Mouse (Mus musculus) CD4-positive, CD25-positive, alpha-beta regulatory T cell, adult 2 months (primary cell): ENCODE results near the gene Nop16.

ENCODE experiments used
- DNase-seq: peaks from one replicate; pipeline ENCODE4 v3.0.0-alpha.2; 2012; ENCODE audit warnings: low read depth, low spot score

The Nop16 gene

DNA sequence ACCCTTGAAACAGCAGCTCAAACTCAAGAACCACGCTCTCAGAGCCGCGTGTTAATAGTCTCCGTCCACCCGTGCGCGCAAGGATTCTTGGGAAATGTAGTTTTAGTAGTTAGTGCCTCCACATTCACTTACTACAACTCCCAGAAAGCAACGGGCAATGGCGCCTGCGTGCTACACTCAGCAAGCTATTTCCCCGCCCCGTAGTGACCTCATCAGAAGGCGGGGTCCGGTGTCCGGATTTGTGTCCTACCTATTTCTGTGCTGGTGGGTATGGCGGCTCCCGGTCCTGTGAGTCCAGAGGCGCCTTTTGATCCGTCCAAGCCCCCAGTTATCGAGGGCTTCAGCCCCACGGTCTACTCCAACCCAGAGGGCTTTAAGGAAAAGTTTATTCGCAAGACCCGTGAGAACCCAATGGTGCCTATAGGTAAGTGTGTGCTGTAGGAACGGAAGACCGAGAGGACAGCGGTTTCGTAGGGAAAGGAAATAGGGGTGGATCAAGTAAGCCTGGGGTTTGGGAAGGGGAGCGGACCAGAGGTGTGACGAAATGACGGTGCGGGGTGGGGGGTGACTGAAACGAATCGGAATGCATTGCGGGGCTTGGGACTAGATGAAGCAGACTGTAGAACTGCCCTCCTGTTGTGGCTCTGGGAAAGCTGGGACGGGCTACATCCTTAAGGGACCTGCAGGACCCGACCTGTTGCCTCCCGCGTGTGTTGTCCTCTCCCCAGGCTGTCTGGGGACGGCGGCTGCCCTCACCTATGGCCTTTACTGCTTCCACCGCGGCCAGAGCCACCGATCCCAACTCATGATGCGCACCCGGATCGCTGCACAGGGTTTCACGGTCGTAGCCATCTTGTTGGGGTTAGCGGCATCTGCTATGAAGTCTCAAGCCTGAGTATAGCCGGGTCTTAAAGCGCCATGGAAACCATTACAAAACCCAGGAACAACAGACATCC, at the start of gene Nop16, which contains the start of gene Higd2a:
TSS of gene Nop16 (minus strand) at position 95 of the 956 bp plus-strand sequence.
TSS of gene Higd2a (plus strand) at position 212 of the 956 bp plus-strand sequence.
- peak; percentile 98 for DNase-seq

DNA sequence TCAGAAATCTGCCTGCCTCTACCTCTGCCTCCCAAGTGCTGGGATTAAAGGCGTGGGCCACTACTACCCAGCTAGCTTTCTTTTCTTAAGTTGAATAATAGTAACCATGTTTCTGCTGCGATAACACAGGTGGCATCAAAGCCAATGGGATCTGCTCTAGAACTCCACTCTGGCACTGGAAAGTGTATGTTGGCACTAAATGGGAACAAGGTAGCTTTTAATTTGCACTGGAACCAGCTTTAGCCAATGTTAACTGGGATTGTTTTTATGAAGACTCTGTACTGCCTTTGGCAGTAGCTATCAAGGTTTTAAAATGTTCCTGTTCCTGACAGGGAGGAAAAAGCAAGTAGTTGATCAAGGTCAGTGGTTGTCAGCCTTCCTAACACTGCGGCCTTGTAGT, 45.1 kb upstream of the Nop16 start:
- DNase-seq, result no peak

DNA sequence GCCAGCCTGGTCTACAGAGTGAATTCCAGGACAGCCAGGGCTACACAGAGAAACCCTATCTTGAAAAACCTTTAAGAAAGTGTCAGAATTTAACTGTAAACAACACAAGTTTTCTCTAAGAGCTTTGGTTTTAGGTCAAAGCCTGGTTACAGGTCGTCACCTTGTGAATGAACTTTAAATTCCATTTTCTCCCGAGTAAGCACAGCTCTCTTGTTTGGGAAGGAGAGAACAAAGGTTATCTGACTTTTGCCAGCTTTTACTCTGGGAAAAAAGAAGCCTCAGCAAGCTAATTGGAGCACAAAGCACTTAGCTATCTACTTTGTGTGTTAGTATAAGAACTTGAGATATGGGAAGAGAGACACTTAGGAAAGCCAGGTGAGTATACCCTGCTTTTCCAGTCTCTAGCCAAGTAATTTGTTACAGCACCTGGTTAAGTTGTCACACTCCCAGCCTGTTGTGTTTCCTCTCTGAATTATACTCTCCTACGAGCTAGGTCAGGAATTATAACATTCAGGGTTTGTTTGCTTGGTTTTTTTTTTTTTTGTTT, 42.9 kb upstream of the Nop16 start:
- no peak for DNase-seq

DNA sequence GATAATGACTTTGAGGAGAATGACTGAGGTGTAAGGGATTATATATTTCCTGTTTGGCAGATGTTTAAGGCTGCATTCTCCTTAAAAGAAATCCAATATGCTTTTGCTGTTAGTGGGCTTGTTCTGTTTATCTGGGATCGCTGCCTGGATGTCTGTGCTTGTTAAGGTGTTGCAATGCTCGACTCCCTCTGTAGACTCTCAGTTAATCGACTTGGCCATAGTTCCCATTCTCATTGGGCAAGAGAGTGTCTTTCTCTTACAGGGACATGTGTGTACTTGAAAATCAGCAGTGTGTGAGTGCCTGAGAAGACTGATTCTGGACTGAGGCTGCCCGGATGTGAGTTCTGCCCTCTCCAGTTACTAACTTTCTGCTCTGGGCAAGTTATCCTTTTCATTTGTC, 39.2 kb upstream of the Nop16 start:
- no peak for DNase-seq

DNA sequence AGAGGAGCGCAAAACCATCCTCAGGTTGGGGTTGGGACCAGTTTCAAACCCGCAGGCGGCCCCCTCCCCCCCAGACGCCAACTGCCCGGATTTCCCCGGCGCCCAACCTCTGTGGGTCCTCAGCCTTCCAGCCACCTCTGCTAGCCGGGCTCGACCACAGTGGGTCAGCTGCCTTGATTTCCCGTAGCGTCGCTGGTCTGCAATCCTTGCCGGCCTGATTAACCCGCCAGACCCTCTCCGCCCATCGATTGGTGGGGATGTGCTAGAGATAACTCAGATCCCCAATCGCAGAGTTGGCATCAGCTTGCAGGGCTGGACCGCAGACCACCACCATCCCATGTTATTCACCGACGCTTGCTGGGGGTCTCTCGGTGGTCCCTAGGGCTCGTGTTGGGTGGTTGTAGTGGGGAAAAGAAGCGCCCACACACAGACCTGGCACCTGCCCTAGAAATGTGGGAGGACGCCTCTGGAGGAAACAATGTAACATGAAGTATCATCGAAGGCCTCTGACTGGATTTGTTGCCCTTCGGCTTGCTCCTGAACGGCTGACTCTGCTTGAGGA, 32.2 kb upstream of the Nop16 start:
- peak; percentile 51 for DNase-seq

DNA sequence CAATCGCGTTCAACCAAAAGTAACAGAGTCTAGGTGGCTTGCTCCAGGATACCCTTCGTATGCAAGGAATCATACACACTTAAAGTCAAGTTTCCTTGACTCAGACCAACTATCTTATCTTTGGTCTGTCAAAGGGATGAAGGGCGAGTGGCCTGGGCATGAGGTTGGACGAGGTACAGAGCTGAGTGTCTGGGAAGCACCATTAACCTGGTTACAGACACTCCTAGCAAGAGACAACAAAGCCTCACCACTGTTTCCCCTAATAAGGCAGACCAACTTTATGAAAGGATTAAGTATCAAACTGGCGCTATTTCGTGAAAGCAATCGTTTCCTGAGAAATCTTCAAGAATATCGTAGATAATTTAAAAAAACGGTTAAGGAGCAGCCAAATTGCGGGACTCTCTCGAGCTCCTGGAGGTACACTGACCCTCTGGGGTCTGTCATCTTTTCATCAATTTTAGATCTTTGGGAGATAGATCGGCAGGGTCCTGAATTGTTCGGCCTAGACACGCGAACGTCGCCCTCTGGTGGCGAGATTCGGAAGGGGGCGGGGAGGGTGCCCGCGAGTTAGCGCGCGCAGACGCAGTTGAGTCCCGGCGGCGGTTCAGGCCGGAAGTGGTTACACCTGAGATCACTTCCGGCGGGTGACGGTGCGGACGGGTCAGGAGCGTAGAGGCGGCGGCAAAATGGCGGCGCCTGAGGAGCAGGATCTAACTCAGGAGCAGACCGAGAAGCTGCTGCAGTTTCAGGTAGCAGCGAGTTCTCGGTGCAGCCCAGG, 31.5 kb upstream of the Nop16 start, which contains the start of gene Faf2:
TSS of gene Faf2 (plus strand) at position 630 of the 778 bp plus-strand sequence.
- DNase-seq, result peak; percentile 99

DNA sequence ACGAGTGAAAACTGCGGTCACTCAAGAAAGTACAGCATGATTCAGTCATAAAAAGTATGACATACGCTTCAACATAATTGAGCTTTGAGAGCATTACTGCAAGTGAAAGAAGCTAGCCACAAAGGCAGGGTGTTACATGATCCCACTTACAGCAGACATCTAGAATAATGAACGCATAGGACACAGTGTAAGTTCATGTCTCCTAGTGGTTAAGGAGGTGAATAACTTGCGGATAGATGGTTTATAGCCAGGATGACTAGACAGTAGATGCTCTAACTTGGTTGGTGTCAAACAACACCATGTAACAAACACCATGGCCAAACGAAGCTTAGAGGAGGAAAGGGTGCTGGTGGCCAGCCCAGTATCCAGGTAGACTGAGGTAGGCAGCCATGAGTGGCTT, 27.1 kb upstream of the Nop16 start:
- DNase-seq, result peak; percentile 14

DNA sequence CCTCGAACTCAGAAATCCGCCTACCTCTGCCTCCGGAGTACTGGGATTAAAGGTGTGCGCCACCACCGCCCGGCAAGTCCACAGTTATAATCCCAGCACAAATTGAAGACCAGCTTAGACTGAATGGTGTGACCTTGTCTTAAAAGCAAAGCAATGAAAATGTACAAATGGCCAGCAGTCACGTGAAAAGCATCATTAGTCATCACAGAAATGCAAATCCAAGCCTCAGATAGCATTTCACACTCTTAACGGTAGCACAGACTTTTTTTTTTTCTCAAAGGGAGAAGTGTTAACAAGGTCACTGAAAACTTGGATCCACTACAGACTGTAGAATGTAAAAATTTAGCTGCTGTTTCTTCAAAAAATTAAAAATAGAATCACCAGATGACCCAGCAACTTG, 26.4 kb upstream of the Nop16 start:
- no peak for DNase-seq

DNA sequence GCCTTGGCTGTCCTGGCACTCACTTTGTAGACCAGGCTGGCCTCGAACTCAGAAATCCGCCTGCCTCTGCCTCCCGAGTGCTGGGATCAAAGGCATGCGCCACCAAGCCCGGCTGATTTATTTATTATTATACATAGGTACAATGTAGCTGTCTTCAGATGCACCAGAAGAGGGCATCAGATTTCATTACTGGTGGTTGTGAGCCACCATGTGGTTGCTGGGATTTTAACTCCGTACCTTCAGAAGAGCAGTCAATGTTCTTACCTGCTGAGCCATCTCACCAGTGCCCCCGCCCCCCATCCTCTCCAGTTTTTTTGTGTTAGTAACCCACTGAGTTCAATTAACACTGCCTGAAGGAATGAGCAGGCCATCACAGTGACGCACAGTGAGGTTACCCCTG, 23.3 kb upstream of the Nop16 start:
- peak; percentile 25 for DNase-seq

DNA sequence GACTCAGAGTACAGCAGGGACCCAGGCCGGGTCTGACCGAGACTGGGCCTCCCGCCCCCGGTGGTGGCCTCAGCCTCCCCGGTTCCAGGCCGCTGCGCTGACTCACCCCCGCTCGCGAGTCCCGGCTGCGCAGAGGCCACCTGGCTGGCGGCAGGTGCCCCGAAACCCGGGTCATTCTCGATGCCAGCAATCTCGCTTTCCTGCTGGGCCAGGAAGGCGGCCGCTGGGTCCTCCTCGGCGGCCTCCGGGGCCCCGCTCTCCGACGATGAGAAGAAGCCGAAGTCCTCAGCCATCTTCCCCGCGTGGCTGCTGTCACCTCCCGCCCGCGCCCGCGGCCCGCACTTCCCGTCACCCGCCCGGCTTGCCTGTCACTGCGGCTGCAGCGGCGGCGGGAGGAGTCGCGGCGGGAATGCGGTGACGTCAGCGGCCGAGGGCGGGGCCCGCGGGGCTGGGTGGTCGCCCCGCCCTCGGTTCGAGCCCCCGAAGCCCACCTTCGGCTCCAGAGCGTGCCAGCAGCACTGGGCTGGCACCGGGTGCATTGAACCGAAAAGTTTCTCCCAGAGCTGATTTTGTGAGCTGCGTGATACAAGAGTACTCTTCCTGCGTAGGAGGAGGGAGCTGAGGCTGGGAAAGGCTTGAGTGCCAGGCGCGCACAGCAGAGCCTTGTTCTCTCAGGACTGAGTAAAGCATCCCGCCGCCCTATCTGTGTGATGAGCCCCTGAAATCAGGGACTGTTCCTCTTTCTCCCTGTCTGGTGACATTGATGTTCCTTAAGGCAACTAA, 21.3 kb upstream of the Nop16 start, which contains the start of gene Cltb:
TSS of gene Cltb (minus strand) at position 373 of the 783 bp plus-strand sequence.
- DNase-seq, result peak; percentile 86

DNA sequence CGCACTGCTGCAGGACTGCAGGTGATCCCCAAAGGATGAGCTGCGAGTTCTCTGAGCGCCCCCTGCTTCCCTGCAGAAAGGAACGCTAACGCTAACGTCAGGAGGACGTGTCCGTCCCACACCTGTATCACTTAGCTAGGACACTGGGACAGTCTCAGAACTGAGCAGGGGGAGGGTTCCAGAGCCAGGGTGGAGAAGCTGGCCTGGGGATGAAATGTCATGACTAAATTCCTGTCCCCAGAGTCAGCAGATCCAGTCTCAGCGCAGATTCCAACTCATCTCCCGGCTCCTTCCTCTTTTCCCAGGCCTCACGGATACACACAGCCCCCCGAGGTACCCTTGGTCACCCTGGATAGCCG, 20.7 kb upstream of the Nop16 start:
- DNase-seq, result no peak

DNA sequence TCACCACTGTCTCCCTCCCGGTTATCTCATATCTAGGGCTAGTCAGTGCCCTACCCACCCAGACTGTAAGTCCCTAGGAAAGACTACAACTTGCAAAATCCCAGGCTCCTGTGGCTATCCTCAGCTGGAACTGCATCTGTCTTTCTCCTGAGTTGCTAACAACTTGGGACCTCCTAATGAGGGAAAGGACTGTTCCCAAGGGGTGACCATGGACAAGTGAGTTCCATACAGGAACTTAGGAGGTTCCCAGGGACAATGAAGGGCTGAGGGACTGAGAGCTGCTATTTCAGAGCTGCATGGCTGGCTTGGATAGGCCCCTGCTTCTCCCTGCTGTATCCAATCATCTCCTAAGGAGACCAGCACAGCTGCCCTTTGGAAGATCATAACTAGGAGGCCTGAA, 19.4 kb upstream of the Nop16 start:
- DNase-seq, result no peak

DNA sequence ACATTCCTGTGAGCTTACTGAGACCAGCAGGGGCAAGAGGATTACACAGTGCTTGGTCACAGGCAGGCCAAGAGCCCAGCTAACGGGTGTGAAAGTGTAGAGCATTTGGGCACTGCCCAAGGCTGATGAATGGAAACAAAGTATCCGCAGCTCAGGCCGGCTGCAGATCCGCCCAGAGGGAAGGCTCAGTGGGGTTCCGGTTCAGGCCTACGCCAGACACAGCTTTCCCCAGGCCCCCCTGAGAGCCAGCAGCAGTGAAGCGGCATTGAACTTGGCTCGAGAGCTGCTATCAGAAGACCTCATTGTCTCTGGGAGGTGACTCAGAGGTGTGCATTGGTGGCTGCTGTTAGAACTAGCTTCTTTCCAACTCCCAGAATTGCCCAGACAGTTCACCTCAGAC, 18.8 kb upstream of the Nop16 start:
- DNase-seq, result no peak

DNA sequence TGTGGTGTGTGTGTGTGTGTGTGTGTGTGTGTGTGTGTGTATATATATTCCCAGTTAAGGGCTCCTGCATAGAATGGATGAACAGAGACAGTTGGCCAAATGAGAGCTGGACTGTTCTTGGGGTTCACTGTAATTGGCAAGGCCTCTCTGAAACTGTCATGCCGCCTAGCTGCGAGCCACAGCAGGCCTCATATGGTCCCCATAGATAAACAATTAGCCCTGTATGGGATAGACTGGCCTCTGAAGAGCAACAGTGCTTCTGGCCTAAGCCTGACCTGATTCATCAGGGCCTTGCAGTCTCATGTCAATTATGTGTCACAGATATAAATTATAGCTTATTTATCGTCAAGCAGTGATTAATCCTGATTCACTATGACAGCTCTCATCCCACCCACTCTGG, 18.1 kb upstream of the Nop16 start:
- no peak for DNase-seq

DNA sequence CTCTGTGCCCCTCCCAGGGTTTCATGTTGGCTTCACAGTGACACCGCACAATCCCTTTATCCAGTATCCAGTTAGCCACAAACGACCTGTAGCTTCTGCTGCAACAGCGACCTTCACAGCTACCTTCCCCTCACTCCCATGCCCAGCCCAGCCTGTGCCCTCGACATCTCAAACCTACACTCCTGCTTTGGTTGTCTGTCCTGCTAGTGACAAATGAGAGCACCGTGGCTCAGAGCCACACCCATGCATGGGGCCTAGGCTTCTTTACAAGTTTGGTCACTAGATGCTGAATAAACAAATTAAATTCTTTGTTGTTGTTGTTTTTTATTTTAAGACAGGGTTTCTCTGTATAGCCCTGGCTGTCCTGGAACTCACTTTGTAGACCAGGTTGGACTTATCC, 17.3 kb upstream of the Nop16 start:
- DNase-seq, result no peak

DNA sequence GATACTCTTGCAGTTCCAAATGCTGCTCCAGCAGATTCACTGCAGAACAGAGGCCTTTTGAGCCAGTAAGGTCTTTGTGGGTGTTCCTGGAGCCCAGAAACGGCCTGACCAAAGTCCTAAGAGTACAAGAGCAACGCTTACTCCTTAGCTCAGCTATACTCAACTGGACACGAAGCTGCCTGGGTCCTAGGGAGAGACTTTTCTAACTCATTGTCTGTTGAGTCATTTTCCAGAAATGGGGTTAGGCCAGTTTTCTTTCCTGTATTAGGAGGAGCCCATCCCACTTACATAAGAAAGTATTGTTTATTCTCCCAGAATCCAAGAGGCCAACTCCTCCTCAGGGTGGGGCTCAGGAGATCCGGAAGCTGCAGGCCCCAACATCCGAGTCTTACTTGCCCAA, 15.5 kb upstream of the Nop16 start:
- DNase-seq, result no peak

DNA sequence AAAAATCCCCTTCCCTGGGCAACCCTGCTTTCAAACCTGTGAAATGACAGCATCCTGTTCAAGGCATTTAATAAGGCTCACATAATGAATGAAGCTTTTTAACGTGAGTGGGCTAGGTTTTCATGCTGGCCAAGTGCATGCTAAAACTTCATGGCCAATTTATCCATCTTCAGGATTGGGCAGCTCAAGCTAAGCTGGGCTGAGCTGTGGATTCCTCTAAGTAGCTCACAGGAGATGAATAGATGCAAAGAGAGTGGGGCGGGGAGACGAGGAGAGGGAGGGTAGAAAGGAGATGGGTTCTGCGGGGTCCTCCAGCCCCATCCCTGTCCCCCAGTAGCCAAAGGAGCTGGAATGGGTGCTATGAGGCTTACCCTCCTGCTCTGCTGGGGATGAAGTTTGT, 14.3 kb upstream of the Nop16 start:
- no peak for DNase-seq

DNA sequence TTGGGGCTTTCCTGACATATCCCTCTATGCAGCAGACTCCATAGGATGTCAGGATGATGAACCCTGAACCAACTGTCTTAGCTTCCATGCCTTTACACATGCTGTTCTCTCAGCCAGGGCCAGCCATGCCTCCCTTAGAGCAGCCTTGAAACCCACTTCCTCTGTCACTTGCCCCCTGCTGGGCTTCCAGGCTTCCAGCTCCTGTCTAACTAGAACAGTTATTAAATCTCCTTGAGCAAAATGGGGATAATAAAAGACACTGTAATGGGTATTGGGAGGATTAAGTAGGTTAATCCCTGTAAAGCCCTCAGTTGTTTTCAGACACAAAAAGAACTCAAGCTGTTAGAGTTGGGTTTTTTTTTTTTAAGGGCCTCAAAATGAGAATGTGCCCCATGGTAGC, 13.6 kb upstream of the Nop16 start:
- DNase-seq, result no peak

DNA sequence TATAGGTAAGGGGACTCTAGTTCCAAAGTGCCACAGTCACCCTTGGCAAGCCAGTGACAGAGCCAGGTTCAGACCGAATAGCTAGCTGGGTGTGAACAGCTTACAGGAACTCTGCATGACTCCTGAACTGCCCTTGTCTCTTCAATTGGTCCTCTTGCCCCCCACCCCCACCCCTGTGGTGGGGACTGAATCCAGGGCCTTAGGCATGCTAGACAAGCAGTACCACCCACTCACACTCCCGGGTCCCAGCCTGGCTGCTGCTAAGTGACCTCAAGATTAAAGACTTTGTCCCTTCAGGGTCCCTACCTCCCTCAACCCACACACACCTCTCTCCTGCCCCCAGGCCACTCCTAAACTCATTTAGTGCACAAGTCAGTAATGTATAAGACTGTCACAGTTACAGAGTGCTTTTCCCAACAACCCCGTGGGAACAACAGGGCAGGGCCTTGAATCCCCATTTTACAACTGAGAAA, 12.8 kb upstream of the Nop16 start:
- DNase-seq, result no peak

DNA sequence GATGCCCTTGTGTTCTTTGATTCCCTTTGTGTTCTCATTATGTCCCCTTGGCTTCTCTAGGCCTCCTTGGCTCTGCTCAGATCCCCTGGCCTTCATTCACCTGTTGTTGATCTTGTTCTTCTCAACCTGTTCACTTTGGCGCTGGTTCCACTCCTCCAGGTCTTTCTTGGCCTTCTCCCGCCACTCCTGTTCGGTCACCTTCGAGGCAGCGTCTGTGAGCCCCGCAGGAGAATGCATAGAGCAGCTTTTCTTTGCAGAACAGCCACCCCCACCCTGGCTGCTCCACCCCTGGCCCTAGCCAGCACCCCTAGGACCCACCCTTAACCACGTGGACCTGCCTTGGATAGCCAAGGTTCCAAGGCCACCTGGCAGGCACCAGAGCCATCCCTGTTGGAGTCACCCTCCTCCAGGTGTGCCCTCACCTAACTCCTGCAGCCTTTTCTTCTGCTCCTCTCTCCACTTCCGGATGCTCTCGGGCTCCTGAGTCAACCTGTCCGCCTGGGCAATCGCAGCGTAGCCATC, 8.8 kb upstream of the Nop16 start:
- no peak for DNase-seq

DNA sequence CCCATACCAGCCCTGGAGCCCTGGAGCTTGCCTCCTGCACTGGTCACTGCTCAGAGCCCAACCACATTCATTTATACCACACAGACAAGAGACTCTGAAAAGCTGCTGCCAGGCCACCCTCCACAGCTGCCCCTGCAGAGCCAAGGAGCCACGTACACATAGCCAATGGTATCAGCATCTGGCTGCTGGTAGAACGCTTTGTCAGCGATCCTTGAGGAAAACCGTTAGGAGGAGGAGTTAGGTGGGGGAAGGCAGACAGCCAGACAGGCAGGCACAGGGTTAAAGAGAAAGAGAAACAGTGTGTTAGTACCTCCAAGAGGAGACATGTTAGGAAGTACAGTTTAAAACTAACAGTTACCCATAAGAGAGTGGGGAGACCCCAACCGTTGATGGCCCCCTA, 7.0 kb upstream of the Nop16 start:
- no peak for DNase-seq
